In genomic region chr13:115719276-115719675, GRCm38 (mm10) we compare ENCODE assay signal across 24 mouse cellular contexts.
"Had no signal": no experiment of that assay in that cellular context is flagged by ENCODE, and none has a peak within 500 bp of the region (broad histone marks: within the 10 kb centered on the region; RNA-seq: fewer than 3 reads in every experiment).

No protein-coding gene starts in this region.

- H3K4me1 ChIP-seq: heart, embryonic 10.5 days; heart, embryonic 12.5 days; hindbrain, embryonic 10.5 days; hindbrain, embryonic 12.5 days; intestine, embryonic 15.5 days; limb, embryonic 13.5 days; limb, embryonic 15.5 days; liver, embryonic 12.5 days had no signal

- H3K4me2 ChIP-seq: heart, embryonic 12.5 days; hindbrain, embryonic 12.5 days; hindbrain, embryonic 14.5 days; intestine, embryonic 15.5 days; limb, embryonic 13.5 days; limb, embryonic 15.5 days; liver, embryonic 12.5 days had no signal

- H3K36me3 ChIP-seq: heart, embryonic 10.5 days; heart, embryonic 12.5 days; hindbrain, embryonic 10.5 days; hindbrain, embryonic 12.5 days; intestine, embryonic 15.5 days; limb, embryonic 13.5 days; limb, embryonic 15.5 days; liver, embryonic 12.5 days had no signal

- H3K27me3 ChIP-seq: heart, embryonic 12.5 days; hindbrain, embryonic 12.5 days; intestine, embryonic 15.5 days; limb, embryonic 13.5 days; limb, embryonic 15.5 days; liver, embryonic 12.5 days had no signal

- H3K4me3 ChIP-seq: heart, embryonic 10.5 days; heart, embryonic 12.5 days; hindbrain, embryonic 10.5 days; hindbrain, embryonic 12.5 days; intestine, embryonic 15.5 days; limb, embryonic 13.5 days; limb, embryonic 15.5 days; liver, embryonic 12.5 days had no signal

- H3K9me3 ChIP-seq: heart, embryonic 10.5 days; heart, embryonic 12.5 days; hindbrain, embryonic 10.5 days; hindbrain, embryonic 12.5 days; intestine, embryonic 15.5 days; limb, embryonic 13.5 days; limb, embryonic 15.5 days; liver, embryonic 12.5 days had no signal

- H3K27ac ChIP-seq: heart, embryonic 10.5 days; hindbrain, embryonic 10.5 days; hindbrain, embryonic 12.5 days; hindbrain, embryonic 14.5 days; intestine, embryonic 15.5 days; limb, embryonic 13.5 days; limb, embryonic 15.5 days; liver, embryonic 12.5 days; liver, embryonic 14.5 days had no signal

- ATAC-seq: hindbrain, embryonic 16.5 days; inflammation-experienced regulatory T-cells, adult 6 months; intestine, embryonic 15.5 days; intestine, postnatal 0 days; liver, embryonic 12.5 days had no signal

- DNase-seq: gastrocnemius, postnatal 10 days; gastrocnemius, postnatal 25 days; heart, adult 18-20 months; heart, postnatal 10 days; heart, postnatal 4 days; kidney, adult 18-20 months; kidney, adult 8-10 months; kidney, postnatal 14 days; kidney, postnatal 36 days; left cerebral cortex, postnatal 4 days; lung, adult 18-20 months had no signal

- H3K9ac ChIP-seq: heart, embryonic 12.5 days; hindbrain, embryonic 12.5 days; hindbrain, embryonic 14.5 days; intestine, embryonic 15.5 days; limb, embryonic 13.5 days; limb, embryonic 15.5 days; liver, embryonic 12.5 days; liver, embryonic 14.5 days had no signal
